Mouse (Mus musculus) megakaryocyte, adult 5-6 weeks (primary cell): ENCODE data around the gene Acpp. TPM values are rescaled to one million over a fixed set of nuclear protein-coding genes. Genes with fewer than 3 reads are reported as not detected.
A peak's percentile ranks its signal among the peaks of the same experiment; 100 is the strongest.

ENCODE experiments used
- ATAC-seq: 2 replicates; pipeline ENCODE4 v1.8.0; 2016; ENCODE audit warnings: mild to moderate bottlenecking, inconsistent platforms; ENCODE audit not compliant: poor library complexity, severe bottlenecking
- total RNA-seq, 2 experiments: library from RNA; stranded (forward) in 1 of 2; stranded (reverse) in 1 of 2; fragments of 153-499, 151-499 nt in 1 of 2; fragments of 221-1000, 200-1000 nt in 1 of 2; gene quantifications; 2 replicates each; pipeline versions ENCODE4 v1.2.3 to v1.2.4; 2015 to 2017

Acpp gene
- total RNA-seq, 2 experiments from 2014 or later: 10.9 to 12.8 TPM

- no peak for ATAC-seq
Observed at GRCm38 (mm10) chr9:104305333-104306111, 32.0 kb downstream of the Acpp start.

GRCm38 (mm10) chr9:104304800-104305199 is 32.7 kb downstream of the Acpp start:
- ATAC-seq: no peak

- ATAC-seq: no peak
Observed at GRCm38 (mm10) chr9:104304376-104304775, 33.2 kb downstream of the Acpp start.

- no peak for ATAC-seq
Observed at GRCm38 (mm10) chr9:104300569-104300968, 37.0 kb downstream of the Acpp start.

- ATAC-seq: no peak
Observed at GRCm38 (mm10) chr9:104297041-104297440, 40.5 kb downstream of the Acpp start.

GRCm38 (mm10) chr9:104284934-104285333 is 52.6 kb downstream of the Acpp start:
- no peak for ATAC-seq

- no peak for ATAC-seq
Observed at GRCm38 (mm10) chr9:104282536-104282935, 55.0 kb downstream of the Acpp start.

GRCm38 (mm10) chr9:104281737-104282136 is 55.8 kb downstream of the Acpp start:
- no peak for ATAC-seq

- ATAC-seq: peak; percentile 85
Observed at GRCm38 (mm10) chr9:104280725-104281495, 56.6 kb downstream of the Acpp start.

- ATAC-seq: peak; percentile 67
Observed at GRCm38 (mm10) chr9:104277528-104278162, 59.9 kb downstream of the Acpp start.

- ATAC-seq: no peak
Observed at GRCm38 (mm10) chr9:104275084-104275785, 62.3 kb downstream of the Acpp start.

- peak; percentile 31; the same call in 1 of the 2 replicates for ATAC-seq
Observed at GRCm38 (mm10) chr9:104272057-104272456, 65.5 kb downstream of the Acpp start.

GRCm38 (mm10) chr9:104271642-104272041 is 65.9 kb downstream of the Acpp start:
- ATAC-seq: peak; percentile 26; the same call in 1 of the 2 replicates

- ATAC-seq: no peak
Observed at GRCm38 (mm10) chr9:104269944-104270343, 67.6 kb downstream of the Acpp start.

GRCm38 (mm10) chr9:104269349-104269871 is 68.1 kb downstream of the Acpp start:
- peak; percentile 89 for ATAC-seq

GRCm38 (mm10) chr9:104264567-104264966 is 73.0 kb downstream of the Acpp start:
- no peak for ATAC-seq

GRCm38 (mm10) chr9:104262823-104263352 is 74.7 kb downstream of the Acpp start, which contains the start of gene Dnajc13:
TSS of gene Dnajc13 (minus strand) at chr9:104262930.
- ATAC-seq: peak; percentile 94

- ATAC-seq: peak; percentile 16
Observed at GRCm38 (mm10) chr9:104262016-104262762, 75.4 kb downstream of the Acpp start.

- no peak for ATAC-seq
Observed at GRCm38 (mm10) chr9:104260306-104260705, 77.2 kb downstream of the Acpp start.
